Mouse (Mus musculus): ENCODE measurements around the gene Nox3.

Nox3 gene

GRCm38 (mm10) chr17:3597866-3598265, 98.2 kb downstream of the Nox3 start:
- Histone ChIP-seq H3K27me3 (ENCODE audit: insufficient read depth, low read length) (peaks cover 2% of the 10 kb centered on the region; the same call in 1 of the 2 replicates), H3K4me1 (replicated peaks; ENCODE audit: low read depth, low read length) (peaks cover 17% of the 10 kb centered on the region), H3K4me3 (replicated peaks; ENCODE audit: low read length) (no peak overlapping the region), H3K9me3 (ENCODE audit: low read length) (peaks cover 3% of the 10 kb centered on the region; the same call in 1 of the 2 replicates), H3K36me3 (ENCODE audit: insufficient read depth, low read length) (no peaks in the 10 kb centered on the region)
- TF ChIP-seq NANOG (IDR thresholded peaks at IDR 0.05; ENCODE audit: borderline replicate concordance, low read length): no peak
- TF ChIP-seq CTCF (conservative IDR thresholded peaks at IDR 0.05; ENCODE audit: low read length): no peak
- no peak for TF ChIP-seq POU5F1 (IDR thresholded peaks at IDR 0.05; ENCODE audit: borderline replicate concordance, low read length)

GRCm38 (mm10) chr17:3597130-3597529, 98.9 kb downstream of the Nox3 start:
- peaks cover 17% of the 10 kb centered on the region for H3K4me1 ChIP-seq (replicated peaks; ENCODE audit: low read depth, low read length)
- H3K4me3 ChIP-seq (replicated peaks; ENCODE audit: low read length): no peak overlapping the region
- H3K27me3 ChIP-seq (ENCODE audit: insufficient read depth, low read length): peaks cover 2% of the 10 kb centered on the region; the same call in 1 of the 2 replicates
- peaks cover 4% of the 10 kb centered on the region; the same call in 1 of the 2 replicates for H3K9me3 ChIP-seq (ENCODE audit: low read length)
- H3K36me3 ChIP-seq (ENCODE audit: insufficient read depth, low read length): no peaks in the 10 kb centered on the region
- TF ChIP-seq NANOG (IDR thresholded peaks at IDR 0.05; ENCODE audit: borderline replicate concordance, low read length): no peak
- no peak for TF ChIP-seq POU5F1 (IDR thresholded peaks at IDR 0.05; ENCODE audit: borderline replicate concordance, low read length)
- TF ChIP-seq CTCF (conservative IDR thresholded peaks at IDR 0.05; ENCODE audit: low read length): no peak

All from E14TG2a.4 (cell line).